Mouse (Mus musculus) cortical plate, adult 2 months (tissue): ENCODE results near the gene Hist1h4a.

Experiments
- CTCF ChIP-seq: fragments of 200-500 bp; IDR thresholded peaks from 2 replicates; pipeline ENCODE4 v1.5.1; 2011; ENCODE audit warnings: mild to moderate bottlenecking, control low read depth, low read length; ENCODE audit not compliant: insufficient read depth; ENCODE audit errors: extremely low read depth
- POLR2A ChIP-seq: fragments of 200-500 bp; IDR thresholded peaks from 2 replicates; pipeline ENCODE4 v1.6.1; 2011; ENCODE audit warnings: mild to moderate bottlenecking, low read length, control low read depth; ENCODE audit not compliant: insufficient read depth; ENCODE audit errors: extremely low read depth

- TF ChIP-seq CTCF (no peak), POLR2A (no peak)
Observed at GRCm38 (mm10) chr13:23763242-23763585, 2.2 kb upstream of the Hist1h4a start.
